Comparison of ENCODE assay signal across 20 mouse cellular contexts in the genomic region with DNA sequence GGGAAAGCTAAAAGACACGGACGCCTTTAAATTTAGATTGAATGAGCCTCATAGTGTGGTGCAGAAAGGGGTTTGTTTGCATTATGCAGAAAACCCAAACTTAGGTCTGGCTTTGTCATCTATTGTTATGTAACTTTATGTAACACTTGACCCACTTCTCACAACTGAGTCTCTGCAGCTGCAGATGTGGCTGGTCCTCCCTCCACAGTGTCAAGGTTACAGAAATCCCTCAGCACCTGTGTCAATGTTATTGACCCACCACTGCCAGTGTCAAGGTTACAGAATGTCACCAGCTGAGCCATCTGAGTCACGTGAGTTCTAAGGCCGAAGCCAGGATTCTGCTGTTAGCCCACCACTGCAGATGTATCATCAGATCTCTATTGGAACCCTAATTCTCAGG. TPM values are rescaled to one million over a fixed set of nuclear protein-coding genes. Genes with fewer than 3 reads are reported as not detected.
"Had no signal": no experiment of that assay in that cellular context is flagged by ENCODE, and none has a peak within 500 bp of the region (broad histone marks: within the 10 kb centered on the region; RNA-seq: fewer than 3 reads in every experiment).

No protein-coding gene starts in this region.

- H3K36me3 ChIP-seq: liver, embryonic 13.5 days; midbrain, embryonic 15.5 days; neural tube, embryonic 12.5 days; neural tube, embryonic 15.5 days; stomach, embryonic 15.5 days had no signal

- DNase-seq: kidney, adult 9 months; kidney, postnatal 14 days; kidney, postnatal 4 days; layer of hippocampus, adult 9-11 months; liver, embryonic 13.5 days; lung, adult 2 months; right cerebral cortex, adult 18-20 months; right cerebral cortex, postnatal 14 days; spleen, adult 18-20 months; thymus, postnatal 25 days had no signal

- H3K4me1 ChIP-seq: liver, embryonic 13.5 days; midbrain, embryonic 12.5 days; midbrain, embryonic 15.5 days; neural tube, embryonic 12.5 days; neural tube, embryonic 15.5 days; stomach, embryonic 15.5 days had no signal

- H3K27ac ChIP-seq: liver, embryonic 13.5 days; macrophage; midbrain, embryonic 12.5 days; midbrain, embryonic 15.5 days; neural tube, embryonic 12.5 days; neural tube, embryonic 15.5 days; stomach, embryonic 15.5 days had no signal

- H3K4me3 ChIP-seq: liver, embryonic 13.5 days; midbrain, embryonic 12.5 days; midbrain, embryonic 15.5 days; neural tube, embryonic 12.5 days; neural tube, embryonic 15.5 days; stomach, embryonic 15.5 days had no signal

- H3K27me3 ChIP-seq: liver, embryonic 13.5 days; midbrain, embryonic 12.5 days; midbrain, embryonic 15.5 days; neural tube, embryonic 12.5 days; neural tube, embryonic 15.5 days; stomach, embryonic 15.5 days had no signal

- H3K9me3 ChIP-seq: liver, embryonic 13.5 days; midbrain, embryonic 12.5 days; midbrain, embryonic 15.5 days; neural tube, embryonic 12.5 days; neural tube, embryonic 15.5 days; stomach, embryonic 15.5 days had no signal

RNA-seq across cellular contexts. Expression of a gene that starts 51.3 kb away (rescaled TPM):
- total RNA-seq: megakaryocyte, adult 5-6 weeks had no signal
- polyA plus RNA-seq: liver, adult 2 months; liver, embryonic 13.5 days; liver, embryonic 16.5 days; lung, embryonic 16.5 days; macrophage had no signal
